Mouse (Mus musculus): Measurements from ENCODE around the gene Ccdc113.

DNA sequence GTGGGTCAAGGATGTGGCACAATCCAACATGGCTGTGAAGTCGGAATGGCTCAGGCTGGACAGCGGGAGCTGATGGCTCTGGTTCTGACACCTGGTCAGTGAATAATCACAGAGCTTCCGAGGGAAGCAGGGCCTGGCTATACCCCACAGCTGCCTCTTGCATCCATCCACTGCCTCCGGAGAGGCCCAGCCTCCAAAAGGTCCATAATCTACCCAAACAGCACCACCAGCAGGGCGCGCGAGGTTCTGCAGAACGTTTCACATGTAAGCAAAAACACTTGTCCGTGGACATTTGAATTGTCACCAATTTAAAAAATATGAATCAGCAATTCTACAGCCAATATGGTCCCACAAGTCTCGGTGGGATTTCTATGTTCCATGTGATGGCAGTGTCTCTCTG lies 55.4 kb downstream of the Ccdc113 start:
- TF ChIP-seq GATA1 (IDR thresholded peaks at IDR 0.05; ENCODE audit: low read length) (no peak), TAL1 (IDR thresholded peaks at IDR 0.05; ENCODE audit: low read length) (no peak)
